In genomic region chr9:49472126-49472525, GRCm38 (mm10) we compare ENCODE assay signal across 41 mouse cellular contexts. TPM values are rescaled to one million over a fixed set of nuclear protein-coding genes. Genes with fewer than 3 reads are reported as not detected.
"Had no signal": no experiment of that assay in that cellular context is flagged by ENCODE, and none has a peak within 500 bp of the region (broad histone marks: within the 10 kb centered on the region; RNA-seq: fewer than 3 reads in every experiment).

No protein-coding gene starts in this region.

- H3K36me3 ChIP-seq: heart, embryonic 10.5 days; heart, embryonic 12.5 days; heart, embryonic 13.5 days; heart, embryonic 15.5 days; hindbrain, embryonic 10.5 days; hindbrain, embryonic 12.5 days; hindbrain, embryonic 13.5 days; hindbrain, embryonic 15.5 days; intestine, embryonic 15.5 days; kidney, embryonic 15.5 days had no signal

- H3K9ac ChIP-seq: heart, embryonic 12.5 days; heart, embryonic 13.5 days; heart, embryonic 15.5 days; hindbrain, embryonic 12.5 days; hindbrain, embryonic 13.5 days; hindbrain, embryonic 14.5 days; hindbrain, embryonic 15.5 days; intestine, embryonic 15.5 days; kidney, embryonic 15.5 days had no signal

- ATAC-seq: hindbrain, embryonic 16.5 days; hindbrain, postnatal 0 days; inflammation-experienced regulatory T-cells, adult 6 months; intestine, embryonic 15.5 days; intestine, postnatal 0 days had no signal

- H3K9me3 ChIP-seq: heart, embryonic 10.5 days; heart, embryonic 12.5 days; heart, embryonic 15.5 days; hindbrain, embryonic 12.5 days; hindbrain, embryonic 13.5 days; hindbrain, embryonic 15.5 days; intestine, embryonic 15.5 days; kidney, embryonic 15.5 days had no signal

- H3K4me1 ChIP-seq: heart, embryonic 10.5 days; heart, embryonic 12.5 days; heart, embryonic 13.5 days; heart, embryonic 15.5 days; hindbrain, embryonic 10.5 days; hindbrain, embryonic 15.5 days; intestine, embryonic 15.5 days; kidney, embryonic 15.5 days had no signal

- H3K27me3 ChIP-seq: heart, embryonic 12.5 days; heart, embryonic 13.5 days; heart, embryonic 15.5 days; hindbrain, embryonic 12.5 days; hindbrain, embryonic 13.5 days; hindbrain, embryonic 15.5 days; intestine, embryonic 15.5 days; kidney, embryonic 15.5 days had no signal

- DNase-seq: heart, postnatal 10 days; heart, postnatal 14 days; heart, postnatal 36 days; heart, postnatal 4 days; kidney, adult 11 months; kidney, adult 18-20 months; kidney, adult 2 months; kidney, adult 8-10 months; kidney, adult 9 months; kidney, postnatal 10 days; kidney, postnatal 14 days; kidney, postnatal 25 days; kidney, postnatal 36 days; kidney, postnatal 4 days; layer of hippocampus, adult 9-11 months; layer of hippocampus, postnatal 36 days had no signal

- H3K27ac ChIP-seq: heart, embryonic 10.5 days; heart, embryonic 13.5 days; heart, embryonic 15.5 days; hindbrain, embryonic 10.5 days; hindbrain, embryonic 12.5 days; hindbrain, embryonic 13.5 days; hindbrain, embryonic 14.5 days; hindbrain, embryonic 15.5 days; hindbrain, postnatal 0 days; intestine, embryonic 15.5 days; kidney, embryonic 15.5 days; kidney, postnatal 0 days; layer of hippocampus, adult 2 months; left cerebral cortex, adult 2 months had no signal

- H3K4me2 ChIP-seq: heart, embryonic 11.5 days; heart, embryonic 12.5 days; heart, embryonic 13.5 days; heart, embryonic 15.5 days; hindbrain, embryonic 12.5 days; hindbrain, embryonic 13.5 days; hindbrain, embryonic 14.5 days; hindbrain, embryonic 15.5 days; intestine, embryonic 15.5 days; kidney, embryonic 15.5 days had no signal

- H3K4me3 ChIP-seq: heart, embryonic 10.5 days; heart, embryonic 12.5 days; heart, embryonic 13.5 days; heart, embryonic 15.5 days; hindbrain, embryonic 10.5 days; hindbrain, embryonic 12.5 days; hindbrain, embryonic 13.5 days; hindbrain, embryonic 15.5 days; intestine, embryonic 15.5 days; kidney, embryonic 15.5 days; layer of hippocampus, adult 2 months; left cerebral cortex, adult 2 months had no signal

RNA-seq across cellular contexts. Expression of gene Ttc12, which starts 13.9 kb away (rescaled TPM):
- polyA plus RNA-seq: inflammation-experienced regulatory T-cells, adult 6 months had no signal

RNA-seq across cellular contexts. Expression of gene Ankk1, which starts 45.3 kb away (rescaled TPM):
- polyA plus RNA-seq: heart, embryonic 11.5 days; heart, embryonic 12.5 days; heart, embryonic 13.5 days; heart, embryonic 14.5 days; heart, embryonic 15.5 days; heart, embryonic 16.5 days; heart, postnatal 0 days; hindbrain, embryonic 10.5 days; hindbrain, embryonic 11.5 days; hindbrain, embryonic 12.5 days; hindbrain, embryonic 13.5 days; hindbrain, embryonic 14.5 days; hindbrain, embryonic 15.5 days; hindbrain, embryonic 16.5 days; hindbrain, postnatal 0 days; inflammation-experienced regulatory T-cells, adult 6 months; intestine, embryonic 15.5 days; intestine, postnatal 0 days; kidney, adult 2 months; kidney, embryonic 14.5 days; kidney, embryonic 15.5 days; kidney, postnatal 0 days; large intestine, adult 2 months had no signal
